Mouse (Mus musculus) intestine, postnatal 0 days (tissue): ENCODE data around the gene 4930539E08Rik. TPM values are rescaled to one million over a fixed set of nuclear protein-coding genes. Genes with fewer than 3 reads are reported as not detected.

ENCODE experiments used
- ATAC-seq: fragments of 200-750 bp; cut with Nextera tagmentation; 2 replicates; pipeline ENCODE4 v1.8.0; 2017; ENCODE audit warnings: mild to moderate bottlenecking, moderate TSS enrichment, moderate library complexity
- H3K27ac ChIP-seq: fragments of 300-500 bp; sonication (generic); 2 replicates; pipeline ENCODE4 v1.5.1; 2014; ENCODE audit warnings: mild to moderate bottlenecking, low read depth, low read length, moderate library complexity
- H3K27me3 ChIP-seq: fragments of 300-500 bp; sonication (generic); replicated peaks from 2 replicates; pipeline ENCODE4 v1.6.1; 2014; ENCODE audit warnings: low read length, mixed read lengths; ENCODE audit not compliant: control insufficient read depth, insufficient read depth
- H3K36me3 ChIP-seq: fragments of 300-500 bp; sonication (generic); 2 replicates; pipeline ENCODE4 v1.6.1; 2014; ENCODE audit warnings: mild to moderate bottlenecking, moderate library complexity; ENCODE audit not compliant: control insufficient read depth, insufficient read depth
- H3K4me1 ChIP-seq: fragments of 300-500 bp; sonication (generic); replicated peaks from 2 replicates; pipeline ENCODE4 v1.6.1; 2014; ENCODE audit warnings: antibody characterized with exemption, low read length, mixed read lengths; ENCODE audit not compliant: control insufficient read depth, insufficient read depth
- H3K4me2 ChIP-seq: fragments of 300-500 bp; sonication (generic); replicated peaks from 2 replicates; pipeline ENCODE4 v1.6.1; 2014; ENCODE audit warnings: low read depth, mild to moderate bottlenecking, moderate library complexity
- H3K4me3 ChIP-seq: fragments of 300-500 bp; sonication (generic); 2 replicates; pipeline ENCODE4 v1.5.1; 2014; ENCODE audit warnings: low read depth, low read length
- H3K9ac ChIP-seq: fragments of 300-500 bp; sonication (generic); 2 replicates; pipeline ENCODE4 v1.6.1; 2014; ENCODE audit warnings: mild to moderate bottlenecking, low read depth, low read length
- H3K9me3 ChIP-seq: fragments of 300-500 bp; sonication (generic); 2 replicates; pipeline ENCODE4 v1.6.1; 2016; ENCODE audit warnings: mixed run types; ENCODE audit not compliant: control insufficient read depth
- CTCF ChIP-seq: sonication (generic); IDR thresholded peaks from 2 replicates; pipeline ENCODE4 v1.5.1; 2016; ENCODE audit warnings: low read depth, mild to moderate bottlenecking, control low read depth, antibody characterized with exemption, moderate library complexity
- WGBS: fragments of 180-500 bp; shearing (Covaris S2); extraction: QIAGEN DNeasy Blood & Tissue Kit; methylation state at CpG from one replicate; pipeline ENCODE4 v1.1.7; 2014; 5-methylcytosine and 5-hydroxymethylcytosine counted together
- polyA plus RNA-seq: library from polyadenylated mRNA; unstranded; fragments of >200 nt; fragmentation: Nextera tagmentation; extraction: Ambion mirVana; gene quantifications from 2 replicates; pipeline ENCODE4 v1.2.1, GENCODE M21; 2015

4930539E08Rik gene
- polyA plus RNA-seq, 1 experiment from 2014 or later: 3.5 TPM

- 25% methylated on average over 13 of the region's 13 CpGs for WGBS
- Histone ChIP-seq H3K9me3 (no peaks in the 10 kb centered on the region), H3K36me3 (no peaks in the 10 kb centered on the region), H3K4me3 (no peak overlapping the region), H3K9ac (no peak overlapping the region), H3K4me1 (peaks cover 3% of the 10 kb centered on the region; the same call in 1 of the 2 replicates), H3K27me3 (no peaks in the 10 kb centered on the region), H3K27ac (no peak overlapping the region; the same call in 1 of the 2 replicates), H3K4me2 (no peak overlapping the region)
- ATAC-seq: no peak
- peak; percentile 95 for TF ChIP-seq CTCF
Observed at GRCm38 (mm10) chr17:28926380-28926779, 11.3 kb upstream of the 4930539E08Rik start.

- WGBS: 82% methylated on average over 8 of the region's 8 CpGs
- H3K27ac ChIP-seq: no peak overlapping the region
- H3K4me3 ChIP-seq: no peak overlapping the region
- no peak overlapping the region for H3K4me2 ChIP-seq
- H3K9ac ChIP-seq: no peak overlapping the region
- H3K27me3 ChIP-seq: no peaks in the 10 kb centered on the region
- H3K36me3 ChIP-seq: no peaks in the 10 kb centered on the region
- H3K4me1 ChIP-seq: peaks cover 6% of the 10 kb centered on the region; the same call in 1 of the 2 replicates
- H3K9me3 ChIP-seq: no peaks in the 10 kb centered on the region
- 0 out of 2 replicates have a peak, but pooled peaks have one; percentile 22 for ATAC-seq
- no peak for TF ChIP-seq CTCF
Observed at GRCm38 (mm10) chr17:28924957-28925595, 10.0 kb upstream of the 4930539E08Rik start.

- Histone ChIP-seq H3K9me3 (no peaks in the 10 kb centered on the region), H3K27ac (no peak overlapping the region), H3K4me1 (peaks cover 6% of the 10 kb centered on the region; the same call in 1 of the 2 replicates), H3K4me3 (no peak overlapping the region), H3K36me3 (no peaks in the 10 kb centered on the region), H3K4me2 (no peak overlapping the region), H3K27me3 (no peaks in the 10 kb centered on the region), H3K9ac (no peak overlapping the region)
- WGBS: 68% methylated on average over 6 of the region's 6 CpGs
- no peak for ATAC-seq
- TF ChIP-seq CTCF: no peak
Observed at GRCm38 (mm10) chr17:28922096-28922495, 7.0 kb upstream of the 4930539E08Rik start.

- no peak overlapping the region for H3K4me3 ChIP-seq
- no peak for TF ChIP-seq CTCF
- 45% methylated on average over 8 of the region's 8 CpGs for WGBS
- H3K27me3 ChIP-seq: no peaks in the 10 kb centered on the region
- H3K4me2 ChIP-seq: peak overlapping the region; percentile 33; the same call in 1 of the 2 replicates
- H3K9me3 ChIP-seq: no peaks in the 10 kb centered on the region
- no peak overlapping the region for H3K27ac ChIP-seq
- no peaks in the 10 kb centered on the region for H3K36me3 ChIP-seq
- no peak overlapping the region for H3K9ac ChIP-seq
- peak; percentile 61 for ATAC-seq
- H3K4me1 ChIP-seq: 0 out of 2 replicates have a peak, but pooled peaks cover 6% of the 10 kb centered on the region
Observed at GRCm38 (mm10) chr17:28921086-28921485, 6.0 kb upstream of the 4930539E08Rik start.

- H3K9ac ChIP-seq: no peak overlapping the region
- no peaks in the 10 kb centered on the region for H3K27me3 ChIP-seq
- H3K4me3 ChIP-seq: no peak overlapping the region
- WGBS: 88% methylated on average over 1 of the region's 1 CpGs
- no peaks in the 10 kb centered on the region for H3K9me3 ChIP-seq
- no peak for TF ChIP-seq CTCF
- ATAC-seq: no peak
- no peak overlapping the region for H3K4me2 ChIP-seq
- no peak overlapping the region for H3K27ac ChIP-seq
- no peaks in the 10 kb centered on the region for H3K36me3 ChIP-seq
- 0 out of 2 replicates have a peak, but pooled peaks cover 3% of the 10 kb centered on the region for H3K4me1 ChIP-seq
Observed at GRCm38 (mm10) chr17:28916520-28916919, 1.4 kb upstream of the 4930539E08Rik start.

GRCm38 (mm10) chr17:28913940-28914339 lies 1.2 kb downstream of the 4930539E08Rik start:
- peak; percentile 14; the same call in 1 of the 2 replicates for ATAC-seq
- no peaks in the 10 kb centered on the region for H3K9me3 ChIP-seq
- peak overlapping the region; percentile 26; the same call in 1 of the 2 replicates for H3K9ac ChIP-seq
- H3K4me3 ChIP-seq: peak overlapping the region; percentile 32
- no peak for TF ChIP-seq CTCF
- peak overlapping the region; percentile 76 for H3K27ac ChIP-seq
- 33% methylated on average over 6 of the region's 6 CpGs for WGBS
- H3K36me3 ChIP-seq: peaks cover 4% of the 10 kb centered on the region; the same call in 1 of the 2 replicates
- no peaks in the 10 kb centered on the region for H3K4me1 ChIP-seq
- no peaks in the 10 kb centered on the region for H3K27me3 ChIP-seq
- H3K4me2 ChIP-seq: peak overlapping the region; percentile 58
